Mouse (Mus musculus) adrenal gland, adult (tissue): ENCODE data around the gene Fam214a.
A peak's percentile ranks its signal among the peaks of the same experiment; 100 is the strongest.
"Not testable (repeated sequence)": the region's sequence is repeated elsewhere in the genome, so short reads cannot be mapped to it uniquely, and the experiment has no call there.

ENCODE experiments used
- DNase-seq, 2 experiments: peaks; one replicate each; pipeline ENCODE4 v3.0.0; 2022 to 2023; ENCODE audit warnings: low spot score in 1 of 2; ENCODE audit not compliant: inconsistent age in 2 of 2

Gene Fam214a

GRCm38 (mm10) chr9:74977962-74978361 lies 25.3 kb downstream of the Fam214a start:
- peak; percentile 52 to 80 for DNase-seq

- peak; percentile 54 to 78 for DNase-seq
These were observed 26.2 kb downstream of the Fam214a start for GRCm38 (mm10) chr9:74978868-74979267.

- peak in 1 of 2 experiments; percentile 68 for DNase-seq
These were observed 26.7 kb downstream of the Fam214a start for GRCm38 (mm10) chr9:74979371-74979770.

- DNase-seq = peak; percentile 63 to 86
These were observed 27.2 kb downstream of the Fam214a start for GRCm38 (mm10) chr9:74979866-74980265.

DNA sequence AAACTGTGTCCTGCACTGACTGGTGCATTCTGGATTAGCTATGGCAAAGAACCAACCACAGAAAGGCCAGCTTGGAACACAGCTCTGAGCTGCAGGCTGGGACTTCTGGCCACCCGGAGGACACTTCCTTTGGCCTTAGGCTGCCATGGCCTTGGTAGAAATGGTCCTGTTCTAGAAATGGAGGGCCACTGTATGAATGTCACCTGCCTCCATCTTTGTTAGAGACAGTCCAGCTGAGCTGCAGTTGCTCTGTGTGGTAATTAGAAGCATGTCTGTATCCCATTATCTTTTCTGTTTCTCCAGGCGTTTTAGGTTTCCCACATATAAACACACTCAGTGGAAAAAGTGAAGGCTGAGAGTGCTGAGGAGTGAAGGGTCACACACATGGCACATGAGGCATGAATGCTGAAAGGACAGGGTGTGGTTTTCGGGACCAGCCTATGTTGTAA lies 29.0 kb downstream of the Fam214a start:
- peak in 1 of 2 experiments; percentile 64 for DNase-seq

DNA sequence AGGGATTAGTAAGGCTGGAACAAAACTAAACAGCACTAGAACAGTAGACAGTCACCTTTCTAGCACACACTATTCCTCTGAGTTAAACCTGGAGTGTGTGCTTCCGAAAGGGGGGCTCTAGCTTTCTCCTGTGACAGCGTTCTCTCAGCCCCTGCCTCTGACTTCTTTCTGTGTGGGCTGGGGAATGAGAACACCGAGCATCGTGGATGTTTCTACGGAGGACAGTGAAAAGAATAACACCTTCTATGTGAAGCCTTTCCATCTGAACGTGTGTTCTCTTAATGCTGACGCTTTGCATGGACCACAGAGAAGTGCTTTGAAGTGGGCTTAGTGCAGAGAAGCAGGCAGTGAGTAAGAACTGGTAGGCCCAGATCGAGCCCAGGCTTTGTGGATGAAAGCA lies 29.5 kb downstream of the Fam214a start:
- no peak for DNase-seq

GRCm38 (mm10) chr9:74982722-74983121 lies 30.0 kb downstream of the Fam214a start:
- DNase-seq = not testable (repeated sequence)

GRCm38 (mm10) chr9:74985173-74985715 lies 32.6 kb downstream of the Fam214a start:
- no peak for DNase-seq

DNA sequence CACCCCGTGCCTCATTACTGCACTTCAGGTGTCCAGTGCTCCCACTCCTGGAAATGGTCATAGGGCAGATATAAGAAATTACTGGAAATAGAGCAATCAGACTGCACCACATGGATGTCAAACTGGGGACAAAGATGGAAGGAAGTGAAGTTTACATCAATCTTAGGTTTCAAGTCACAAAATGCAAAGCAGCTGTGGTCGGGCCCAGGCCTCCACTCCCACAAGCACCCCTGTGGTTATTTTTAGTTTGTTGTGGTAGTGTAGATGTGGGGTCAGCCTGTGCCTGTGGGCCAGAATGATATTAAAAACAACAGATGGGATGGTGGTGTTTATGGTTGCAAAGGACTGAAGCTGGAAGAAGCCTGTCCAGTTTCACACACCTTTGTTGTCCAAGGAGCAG lies 33.1 kb downstream of the Fam214a start:
- no peak for DNase-seq

GRCm38 (mm10) chr9:74988893-74989460 lies 36.3 kb downstream of the Fam214a start:
- DNase-seq = peak; percentile 61 to 88

DNA sequence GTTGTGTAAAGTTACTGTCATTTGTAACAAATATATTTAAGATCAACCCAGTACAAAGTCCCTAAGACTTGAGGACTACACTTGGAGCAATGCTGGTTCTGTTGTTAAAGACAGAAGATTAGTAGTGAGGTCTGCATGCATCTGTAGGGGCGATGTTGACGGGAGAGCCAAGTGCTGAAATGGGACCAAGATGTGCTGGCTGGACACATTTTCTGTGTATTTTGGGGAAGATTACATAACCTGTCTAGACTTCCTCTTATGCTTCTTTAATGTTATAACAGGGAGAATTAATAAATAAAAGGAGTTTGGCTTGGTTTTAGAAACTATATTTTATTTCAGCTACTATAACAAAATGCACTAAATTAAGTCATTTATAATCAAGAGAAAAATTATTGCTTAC lies 37.3 kb downstream of the Fam214a start:
- DNase-seq = no peak

DNA sequence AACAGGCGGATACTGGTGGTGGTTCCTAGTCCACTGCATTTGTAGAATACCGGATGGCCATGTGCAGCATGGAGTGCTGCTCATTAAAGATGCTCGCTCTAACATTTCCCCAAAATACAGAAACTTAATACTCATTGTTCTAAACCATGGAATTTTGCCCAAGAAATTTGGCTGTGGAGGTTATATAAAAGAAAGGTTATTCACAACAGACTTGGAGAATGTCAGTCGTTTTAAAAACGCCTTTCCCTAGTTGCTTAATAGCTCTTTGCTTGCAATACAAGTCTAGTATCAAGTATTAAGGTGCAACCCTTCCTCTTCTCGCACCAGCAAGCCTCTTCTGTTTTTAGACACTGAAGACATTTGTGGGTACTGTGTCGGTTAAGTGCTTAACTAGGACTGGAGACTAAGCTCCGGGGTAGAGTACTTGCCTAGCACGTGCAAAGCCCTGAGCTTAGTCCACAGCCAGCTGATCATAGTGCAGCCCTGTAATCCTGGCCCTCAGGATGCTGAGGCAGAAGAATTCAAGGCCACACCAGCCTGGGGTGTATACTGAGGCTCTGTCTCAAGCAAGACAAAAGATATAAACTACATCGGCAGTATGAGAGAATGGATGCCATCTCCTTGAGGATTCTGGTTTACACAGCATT lies 42.0 kb downstream of the Fam214a start:
- peak in 1 of 2 experiments; percentile 54 for DNase-seq

GRCm38 (mm10) chr9:74996349-74996748 lies 43.7 kb downstream of the Fam214a start:
- DNase-seq = peak in 1 of 2 experiments; percentile 28

- peak in 1 of 2 experiments; percentile 29 for DNase-seq
These were observed 45.3 kb downstream of the Fam214a start for GRCm38 (mm10) chr9:74997976-74998375.

GRCm38 (mm10) chr9:75001006-75001405 lies 48.3 kb downstream of the Fam214a start:
- DNase-seq = peak in 1 of 2 experiments; percentile 78

GRCm38 (mm10) chr9:75001611-75002204 lies 49.0 kb downstream of the Fam214a start:
- peak; percentile 59 to 84 for DNase-seq

DNA sequence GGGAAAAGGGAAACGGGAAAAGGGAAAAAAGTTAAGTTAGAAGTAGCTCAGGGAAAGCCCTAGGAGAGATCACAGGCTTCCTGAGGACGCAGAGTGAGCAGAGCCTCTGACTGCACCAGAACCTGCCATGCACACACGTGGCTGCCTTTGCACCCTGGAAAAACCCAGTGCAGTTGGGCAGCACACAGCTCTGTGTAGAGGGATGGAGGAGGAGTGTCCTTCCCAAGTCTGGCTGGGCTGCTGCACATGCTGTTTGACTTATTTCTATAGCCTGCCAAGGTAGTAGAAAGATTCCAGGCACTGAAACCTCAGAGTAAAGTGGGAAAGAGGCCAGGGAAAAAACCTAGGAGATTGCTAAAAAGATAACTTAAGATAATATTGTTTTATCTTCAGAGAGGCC lies 49.6 kb downstream of the Fam214a start:
- peak; percentile 64 to 78 for DNase-seq

GRCm38 (mm10) chr9:75004203-75004602 lies 51.5 kb downstream of the Fam214a start:
- DNase-seq = peak; percentile 87 to 93

DNA sequence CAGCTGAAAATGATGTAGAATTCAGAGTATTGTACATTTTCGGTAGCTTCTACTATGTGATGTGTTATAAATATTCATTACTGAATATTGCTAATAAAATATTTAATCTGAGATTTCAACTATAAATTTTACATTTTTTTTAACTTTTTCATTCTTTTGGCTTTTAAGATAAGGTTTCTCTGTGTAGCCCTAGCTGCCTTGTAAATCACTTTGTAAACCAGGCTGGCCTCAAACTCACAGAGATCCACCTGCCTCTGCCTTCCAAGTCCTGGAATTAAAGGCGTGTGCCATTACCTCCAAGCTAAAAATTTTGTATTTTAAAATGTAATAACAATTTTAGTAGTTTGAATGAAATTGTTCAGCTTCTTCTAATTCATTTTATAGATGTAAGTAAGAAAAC lies 63.9 kb downstream of the Fam214a start:
- DNase-seq = no peak

DNA sequence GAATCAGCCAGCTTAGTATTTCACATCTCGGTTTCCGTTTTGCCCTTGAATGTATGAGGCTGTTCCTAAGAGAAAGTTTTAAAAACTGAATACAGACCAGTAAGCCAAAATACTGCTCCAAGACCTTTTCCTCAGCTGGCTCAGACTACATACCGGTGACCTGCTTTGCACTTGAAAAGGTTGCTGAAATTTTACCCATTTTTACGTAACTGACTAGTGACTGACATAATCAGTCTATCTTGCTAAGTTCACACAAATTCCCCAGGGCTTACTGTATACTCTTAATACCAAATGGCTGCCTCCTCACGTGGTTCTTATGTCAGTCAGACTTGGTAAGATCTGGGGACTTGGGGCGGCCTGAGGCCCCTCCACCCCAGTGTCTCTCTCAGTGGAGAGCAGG lies 66.5 kb downstream of the Fam214a start:
- DNase-seq = peak in 1 of 2 experiments; percentile 54

- DNase-seq = no peak
These were observed 66.9 kb downstream of the Fam214a start for GRCm38 (mm10) chr9:75019592-75019991.

DNA sequence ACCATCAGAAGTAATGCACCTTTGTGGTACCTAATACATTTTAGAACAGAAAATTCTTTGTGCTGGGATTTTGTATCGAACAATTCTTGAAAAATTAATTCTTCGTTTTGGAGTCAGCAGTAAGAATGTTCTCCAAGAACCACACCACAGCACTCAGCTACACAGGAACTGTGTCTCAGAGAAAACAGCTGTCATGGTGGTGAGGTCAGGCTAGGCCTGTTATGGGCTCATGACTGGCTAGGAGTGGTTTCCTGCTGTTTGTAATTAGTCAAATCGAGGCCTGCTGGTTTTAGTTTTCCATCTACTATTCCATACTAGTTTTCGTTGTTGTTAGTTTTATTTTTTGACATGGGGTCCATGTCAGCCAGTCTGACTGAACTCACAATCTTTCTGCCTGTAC lies 67.9 kb downstream of the Fam214a start:
- DNase-seq = no peak
